Mouse (Mus musculus): ENCODE data around the gene Eid2. TPM values are rescaled to one million over a fixed set of nuclear protein-coding genes. Genes with fewer than 3 reads are reported as not detected.

The Eid2 gene
- total RNA-seq, 2 experiments from 2014 or later = 23.0 to 26.4 TPM

DNA sequence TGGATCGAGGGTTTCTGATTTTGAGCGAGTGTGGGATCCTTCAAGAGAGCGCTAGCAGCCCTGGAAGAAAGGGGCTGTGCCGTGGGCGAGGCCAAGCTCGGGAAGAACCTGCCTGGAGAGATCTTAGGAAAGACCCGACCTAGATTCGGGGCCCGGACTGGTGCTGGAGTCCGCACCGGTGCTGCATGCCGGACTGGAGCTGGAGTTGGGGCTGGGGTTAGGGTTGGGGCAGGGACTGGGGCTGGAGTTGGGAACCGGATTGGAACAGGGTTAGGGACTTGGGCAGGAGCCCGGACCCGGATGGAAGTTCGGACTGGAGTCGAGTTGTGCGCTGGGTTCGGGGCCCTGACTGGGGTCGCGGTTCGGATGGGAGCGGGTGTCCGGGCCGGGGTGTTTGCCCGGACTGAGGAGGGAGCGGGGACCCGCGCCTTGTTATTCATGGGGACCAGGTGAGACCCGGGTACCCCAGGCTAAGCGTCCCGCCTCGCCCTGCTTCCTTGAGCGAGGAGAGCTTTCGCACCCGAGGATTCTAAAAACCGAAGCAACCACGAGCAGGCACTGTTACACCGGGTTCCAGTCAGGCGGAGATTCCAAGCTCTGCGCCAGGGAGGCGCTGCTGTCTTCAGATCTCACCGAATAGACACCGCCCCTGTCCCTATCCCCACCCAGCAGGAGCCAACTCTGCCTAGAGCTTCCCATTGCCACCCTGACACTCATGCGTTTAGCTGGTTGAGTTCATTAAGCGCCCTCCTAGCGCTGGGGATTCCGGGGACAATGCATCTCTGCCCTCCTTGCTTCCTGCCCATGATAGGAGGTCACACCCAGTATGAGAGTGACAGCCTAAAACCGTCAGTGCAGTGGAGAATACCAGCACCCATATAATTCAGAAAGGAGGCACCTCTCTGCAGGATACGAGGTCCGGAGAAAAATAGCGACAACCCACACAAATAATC lies 23.2 kb downstream of the Eid2 start, which contains the start of gene Selenov:
Gene Selenov (minus strand): TSS at position 549 of the 953 bp plus-strand sequence.
- DNase-seq (ENCODE audit: low spot score in 2 of 2) = peak in 1 of 2 experiments; percentile 29

DNA sequence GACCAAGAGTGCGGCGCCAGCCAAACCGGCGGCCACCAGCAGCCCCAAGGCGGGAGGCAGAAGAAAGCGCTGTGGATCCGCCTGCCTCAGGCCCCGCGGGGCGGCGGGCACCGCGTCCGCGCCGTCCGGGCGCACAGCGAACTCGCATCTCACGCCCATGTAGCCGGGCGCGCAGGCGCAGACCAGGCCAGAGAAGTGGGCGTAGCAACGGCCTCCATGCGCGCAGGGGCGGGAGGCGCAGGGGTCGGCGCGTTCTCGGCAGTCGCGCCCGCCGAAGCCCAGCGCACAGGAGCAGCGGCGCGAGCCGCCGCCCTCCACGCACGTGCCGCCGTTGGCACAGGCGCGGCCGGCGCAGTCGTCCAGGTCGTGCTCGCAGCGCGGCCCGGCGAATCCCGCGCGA lies 26.8 kb downstream of the Eid2 start:
- DNase-seq (ENCODE audit: low spot score in 2 of 2) = peak; percentile 54 to 66

DNA sequence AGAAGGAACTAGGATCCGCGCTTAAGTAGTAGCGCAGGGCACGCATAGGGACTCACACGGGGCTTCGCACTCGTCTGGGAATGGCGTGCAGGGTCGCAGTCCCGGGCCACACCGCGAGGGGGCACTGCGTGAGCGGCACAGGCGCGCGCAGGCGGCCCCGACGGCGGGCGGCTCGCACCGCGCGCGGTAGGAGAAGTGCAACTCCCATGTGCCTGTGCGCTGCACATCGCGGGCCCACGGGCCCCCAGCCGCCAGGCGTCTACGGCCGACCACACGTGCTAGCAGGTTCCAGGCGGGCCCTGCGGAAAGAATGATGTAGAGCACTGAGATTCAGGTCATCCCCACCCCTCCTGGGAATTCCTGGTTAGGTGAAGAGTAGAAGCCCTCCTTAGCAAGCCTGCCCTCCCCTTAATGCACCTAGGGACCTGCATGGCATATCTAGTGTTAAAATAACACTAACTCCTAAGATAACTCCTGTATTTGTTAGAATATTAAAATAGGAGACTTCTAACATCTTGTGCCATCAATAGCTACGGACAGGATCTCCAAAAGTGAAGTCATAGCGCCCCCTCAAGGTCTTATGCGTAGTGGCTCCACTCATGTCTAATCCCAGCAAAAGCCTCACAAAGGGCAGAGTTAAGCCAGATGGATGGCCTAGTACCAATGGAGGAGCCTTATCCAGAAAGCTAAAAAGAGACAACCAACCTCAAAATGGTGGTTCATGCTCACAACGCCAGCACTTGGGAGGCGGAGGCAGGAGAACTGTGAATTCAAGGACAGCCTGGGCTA lies 31.4 kb downstream of the Eid2 start:
- DNase-seq (ENCODE audit: low spot score in 2 of 2) = peak in 1 of 2 experiments; percentile 47

DNA sequence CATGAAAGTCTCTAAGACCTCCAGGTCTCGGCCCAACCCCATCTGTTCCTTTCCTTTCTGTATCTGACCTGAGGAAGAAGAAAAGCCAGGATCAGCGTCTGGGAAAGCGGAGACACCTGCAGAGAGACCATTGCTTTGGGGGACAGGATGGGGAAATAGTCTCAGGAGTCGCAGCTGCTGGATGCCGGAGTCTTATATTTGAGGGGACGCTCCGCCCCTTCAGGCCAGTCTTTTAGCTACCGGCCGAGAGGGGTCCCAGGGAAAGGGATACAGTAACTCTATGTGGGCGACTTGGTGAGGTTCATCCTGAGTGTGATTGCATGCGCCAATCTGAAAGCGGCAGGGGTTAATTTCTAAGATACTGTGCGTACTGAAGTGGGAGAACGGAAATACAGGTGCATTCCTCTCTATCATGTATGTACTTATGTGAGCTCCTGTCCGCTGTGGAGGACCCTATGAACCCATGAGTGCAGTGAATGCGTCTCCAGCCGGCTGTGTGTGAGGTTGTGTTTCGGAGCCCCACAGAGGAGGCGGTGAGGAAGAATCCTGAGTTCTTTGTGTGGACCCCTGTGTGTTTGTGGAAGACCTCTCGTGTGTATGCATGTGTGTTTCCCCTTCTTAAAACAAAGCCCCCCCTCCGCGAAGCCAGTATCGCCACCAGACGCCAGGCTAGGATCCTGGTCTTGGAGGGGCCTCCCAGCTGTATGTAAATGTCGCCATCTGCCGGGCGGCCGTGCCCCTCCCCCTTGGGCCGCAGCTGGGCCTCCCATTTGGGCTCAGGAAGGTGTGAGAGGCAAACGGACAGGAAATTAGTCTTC lies 34.1 kb downstream of the Eid2 start, which contains the start of gene Dll3:
Gene Dll3 (minus strand): TSS at position 623 of the 818 bp plus-strand sequence.
- DNase-seq (ENCODE audit: low spot score in 2 of 2) = peak in 1 of 2 experiments; percentile 59

DNA sequence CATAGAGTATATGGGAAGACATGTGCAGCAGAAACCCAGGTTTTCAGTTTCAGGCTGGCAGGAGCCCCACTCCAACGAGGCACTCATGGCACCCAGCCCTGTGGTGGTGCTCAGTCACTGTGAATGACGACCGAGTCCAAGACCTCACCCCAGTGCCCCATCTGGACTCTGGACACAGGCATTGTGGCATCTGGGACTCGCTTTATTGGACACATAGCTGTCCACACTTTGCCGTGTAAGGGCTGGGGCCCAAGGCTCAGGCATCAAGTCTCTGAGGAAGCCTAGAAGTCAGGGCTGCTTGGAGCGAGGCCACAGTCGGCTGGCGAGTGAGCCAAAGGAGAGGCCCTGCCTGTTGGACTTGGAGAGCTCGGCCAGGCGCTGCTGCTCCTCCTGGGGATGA lies 38.0 kb downstream of the Eid2 start:
- no peak for DNase-seq (ENCODE audit: low spot score in 2 of 2)

DNA sequence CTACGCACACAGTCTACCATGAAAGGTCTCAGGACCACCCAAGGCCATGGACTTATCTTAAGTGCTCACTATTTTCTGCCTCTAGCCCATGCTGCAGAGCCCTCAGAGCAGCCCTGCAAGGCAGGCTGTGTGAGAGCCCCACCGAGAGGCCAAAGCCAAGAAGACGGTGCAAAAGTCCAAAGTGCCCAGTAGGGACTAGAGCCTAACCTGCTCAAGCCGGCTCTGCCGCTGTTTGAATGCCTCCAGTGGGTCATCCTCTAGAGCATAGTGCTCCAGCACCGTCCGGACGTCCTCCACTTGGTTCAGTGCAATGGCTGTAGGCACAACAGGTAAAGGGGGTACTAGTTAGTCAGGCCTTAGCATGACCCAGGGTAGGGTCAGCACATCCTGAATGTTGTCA lies 38.5 kb downstream of the Eid2 start:
- DNase-seq (ENCODE audit: low spot score in 2 of 2) = no peak

DNA sequence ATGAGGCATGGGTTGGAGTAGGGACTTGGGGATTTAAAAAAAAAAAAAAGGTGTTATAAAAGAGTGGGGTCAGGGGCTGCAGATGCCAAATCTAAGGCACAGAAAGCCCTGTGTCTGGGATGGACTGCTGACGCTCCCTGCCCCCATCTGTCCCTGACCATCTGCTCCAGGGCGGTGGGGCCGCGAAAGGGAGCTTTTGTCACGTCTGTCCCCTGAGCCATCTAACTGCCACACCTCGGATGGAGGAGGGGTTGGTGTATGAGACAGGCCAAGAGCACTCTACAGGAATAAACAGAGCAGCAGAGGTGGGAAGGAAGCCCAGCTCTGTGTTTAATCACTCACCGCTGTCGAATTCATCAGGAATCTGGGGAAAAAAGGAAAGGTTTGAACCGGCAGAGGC lies 42.1 kb downstream of the Eid2 start:
- DNase-seq (ENCODE audit: low spot score in 2 of 2) = no peak

DNA sequence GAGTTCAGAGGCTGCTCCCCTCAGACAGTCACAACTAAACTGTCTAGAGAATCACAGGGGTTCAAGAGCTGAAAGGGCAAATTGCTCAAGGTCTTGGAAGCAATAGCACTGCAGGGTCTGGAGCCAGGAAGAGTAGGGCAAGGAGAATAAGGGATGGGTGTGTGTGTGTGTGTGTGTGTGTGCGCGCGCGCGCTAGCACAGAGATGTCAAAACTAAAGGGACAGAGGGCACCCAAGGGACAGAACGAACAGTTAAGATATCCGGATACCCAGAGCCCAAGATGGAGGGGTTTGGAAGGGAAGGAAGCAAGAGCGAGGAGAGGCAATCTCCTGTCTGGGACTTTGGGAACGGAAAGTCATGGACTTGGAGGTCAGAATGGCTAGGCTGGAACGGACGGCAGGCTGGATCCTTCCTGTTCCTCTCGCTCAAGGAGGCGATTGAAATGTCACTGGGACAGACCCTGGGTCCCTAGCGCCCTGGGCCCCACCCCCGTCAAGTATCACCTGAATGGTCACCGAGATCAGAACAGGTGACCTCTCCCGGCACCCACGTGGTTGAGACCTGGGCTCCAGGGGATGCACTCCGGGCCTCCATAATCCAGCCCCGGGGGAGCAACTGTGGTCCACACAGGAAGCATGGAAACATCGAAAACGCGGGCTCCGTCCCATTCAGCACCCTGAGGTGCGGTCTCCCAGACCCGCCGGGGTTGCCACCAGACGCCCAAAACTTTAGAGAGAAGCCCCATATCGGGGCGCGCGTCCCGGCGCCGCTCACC lies 43.7 kb downstream of the Eid2 start:
- DNase-seq (ENCODE audit: low spot score in 2 of 2) = no peak

DNA sequence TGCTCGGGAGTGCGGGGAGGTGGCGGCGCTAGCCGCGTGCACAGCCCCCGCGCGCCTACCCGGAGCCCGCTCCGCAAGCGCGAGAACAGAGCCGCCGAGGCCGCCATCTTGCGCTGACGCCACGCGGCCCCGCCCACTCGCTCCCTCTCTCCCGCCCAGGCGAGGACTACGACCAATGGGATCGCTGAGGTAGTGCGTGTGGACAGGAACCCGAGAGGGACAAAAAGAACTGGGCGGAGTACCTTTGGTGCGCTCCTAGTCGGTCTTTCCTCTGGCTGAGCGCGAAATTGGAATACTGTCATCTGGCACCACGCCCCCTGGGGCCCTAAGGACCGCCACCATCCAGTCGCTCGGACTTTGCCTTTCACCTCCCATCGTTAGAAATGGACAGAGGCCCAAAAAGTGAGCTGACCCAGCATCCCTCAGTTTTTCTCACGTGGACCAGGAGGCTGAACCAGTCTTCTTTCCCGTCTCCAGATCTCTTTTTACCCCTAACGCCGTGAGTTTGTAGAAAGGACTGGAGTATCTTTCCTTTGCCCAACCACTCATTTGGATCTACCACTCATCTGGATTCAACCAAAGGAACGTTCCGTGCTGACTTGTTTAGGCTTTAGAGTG lies 44.4 kb downstream of the Eid2 start, which contains the start of gene Timm50:
Gene Timm50 (minus strand): TSS at position 147 of the 618 bp plus-strand sequence.
- DNase-seq (ENCODE audit: low spot score in 2 of 2) = peak; percentile 97 to 99

DNA sequence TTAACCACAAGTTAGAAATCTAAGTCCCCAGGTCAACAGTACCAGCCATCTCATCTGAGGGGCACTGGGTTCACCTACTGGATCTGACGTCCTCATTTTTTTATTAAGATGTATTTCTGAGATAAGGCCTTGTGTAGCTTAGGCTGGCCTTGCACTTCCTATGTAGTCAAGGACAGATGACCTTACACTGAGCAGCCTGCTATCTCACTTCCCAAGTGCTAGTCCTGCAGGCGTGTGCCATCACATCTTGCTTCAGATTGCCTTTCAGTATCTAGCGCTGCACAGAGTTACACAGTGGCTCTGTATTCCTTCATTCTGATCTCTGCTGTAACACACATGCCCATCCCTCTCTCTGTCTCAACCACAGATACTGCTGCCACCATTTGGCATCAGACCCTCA lies 50.4 kb downstream of the Eid2 start:
- no peak for DNase-seq (ENCODE audit: low spot score in 2 of 2)

DNA sequence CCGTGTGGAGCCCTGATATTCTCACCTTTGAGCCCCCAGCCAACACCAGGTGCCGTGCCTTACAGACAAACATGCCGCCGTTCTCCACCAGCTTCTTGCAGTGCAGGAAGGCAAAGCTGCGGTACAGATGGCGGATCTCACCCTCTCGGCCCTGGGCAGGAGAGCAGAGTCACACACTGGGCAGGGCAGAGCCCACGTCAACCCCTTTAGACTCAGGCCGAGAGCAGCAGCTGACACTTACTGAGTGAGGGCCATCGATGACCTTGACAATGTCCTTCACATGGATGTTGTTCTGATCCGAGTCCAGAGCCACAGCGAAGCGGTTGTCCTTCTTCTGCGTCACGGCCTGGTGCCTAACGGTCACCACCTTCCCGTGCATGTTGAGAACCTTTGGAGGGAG lies 51.0 kb downstream of the Eid2 start:
- no peak for DNase-seq (ENCODE audit: low spot score in 2 of 2)

Other genes with a start within 250 kb of the Eid2 start
- gene Psmc4, start 217.8 kb upstream of the Eid2 start, total RNA-seq (2021) = 100 to 1,000 TPM; 129 to 150 TPM
- gene Fcgbp, start 196.6 kb upstream of the Eid2 start, total RNA-seq (2021) = under 1 TPM in 1 of 2 experiments, not detected in 1; 0.05 TPM
- not detected for gene 9530053A07Rik, start 138.4 kb upstream of the Eid2 start, total RNA-seq (2021)
- 10 to 100 TPM; 61.2 to 64.8 TPM for gene Fbl, start 98.2 kb upstream of the Eid2 start, total RNA-seq (2021)
- 100 to 1,000 TPM; 118 to 131 TPM for gene Dyrk1b, start 88.4 kb upstream of the Eid2 start, total RNA-seq (2021)
- gene Eid2b, start 9.9 kb downstream of the Eid2 start, total RNA-seq (2021) = 10 to 100 TPM; 10.7 to 12.0 TPM
- not detected for gene Selenov, start 23.3 kb downstream of the Eid2 start, total RNA-seq (2021)
- not detected for gene Dll3, start 34.4 kb downstream of the Eid2 start, total RNA-seq (2021)
- gene Timm50, start 44.2 kb downstream of the Eid2 start, total RNA-seq (2021) = 10 to 100 TPM; 48.9 to 50.0 TPM
- gene Supt5, start 70.9 kb downstream of the Eid2 start, total RNA-seq (2021) = 10 to 100 TPM; 76.6 to 78.9 TPM
- 1,000 to 10,000 TPM; 1,034 to 1,195 TPM for gene Rps16, start 82.8 kb downstream of the Eid2 start, total RNA-seq (2021)
- 10 to 100 TPM; 41.9 to 42.8 TPM for gene Plekhg2, start 104.7 kb downstream of the Eid2 start, total RNA-seq (2021)
- gene Zfp36, start 112.4 kb downstream of the Eid2 start, total RNA-seq (2021) = 1 to 10 TPM; 8.5 to 9.9 TPM
- gene Med29, start 124.8 kb downstream of the Eid2 start, total RNA-seq (2021) = 10 to 100 TPM; 23.7 to 25.1 TPM
- gene Paf1, start 125.1 kb downstream of the Eid2 start, total RNA-seq (2021) = 10 to 100 TPM; 41.2 to 55.6 TPM
- gene Gmfg, start 169.6 kb downstream of the Eid2 start, total RNA-seq (2021) = 10 to 100 TPM; 16.1 to 16.2 TPM
- gene Lrfn1, start 184.1 kb downstream of the Eid2 start, total RNA-seq (2021) = 1 to 10 TPM; 3.3 to 3.6 TPM
- gene Ifnl2, start 242.6 kb downstream of the Eid2 start, total RNA-seq (2021) = not detected